Mouse (Mus musculus) gastrocnemius, postnatal 14 days (tissue): ENCODE results near the gene Pcnx. TPM values are rescaled to one million over a fixed set of nuclear protein-coding genes. Genes with fewer than 3 reads are reported as not detected.
A peak's percentile ranks its signal among the peaks of the same experiment; 100 is the strongest.

ENCODE experiments used
- DNase-seq: peaks from one replicate; pipeline ENCODE4 v3.0.0; 2021; ENCODE audit warnings: mixed read lengths
- intact Hi-C: fragments of 180-260 bp; cut with DNase I; formaldehyde crosslinking; loops from one replicate; pipeline ENCODE4 v1.15.1; 2025; ENCODE audit warnings: low total_unique reads
- total RNA-seq, 2 experiments: library from RNA; stranded (reverse); gene quantifications; 2 replicates each; pipeline ENCODE4 v1.2.3; 2021

Pcnx gene
- total RNA-seq, 2 experiments from 2014 or later, result 36.0 to 37.4 TPM

- DNase-seq, result no peak
- intact Hi-C loops, result no loop called here
Observed at GRCm38 (mm10) chr12:81884983-81885382, 25.2 kb downstream of the Pcnx start.

- no peak for DNase-seq
- intact Hi-C loops, result no loop called here
Observed at GRCm38 (mm10) chr12:81885982-81886381, 26.2 kb downstream of the Pcnx start.

- DNase-seq, result no peak
- intact Hi-C loops, result no loop called here
Observed at GRCm38 (mm10) chr12:81888954-81889353, 29.1 kb downstream of the Pcnx start.

- DNase-seq, result no peak
- intact Hi-C loops, result no loop called here
Observed at GRCm38 (mm10) chr12:81891946-81892345, 32.1 kb downstream of the Pcnx start.

GRCm38 (mm10) chr12:81894311-81894710 lies 34.5 kb downstream of the Pcnx start:
- intact Hi-C loops, result no loop called here
- no peak for DNase-seq

- intact Hi-C loops, result no loop called here
Observed at GRCm38 (mm10) chr12:81895986-81896385, 36.2 kb downstream of the Pcnx start.

GRCm38 (mm10) chr12:81904456-81904855 lies 44.6 kb downstream of the Pcnx start:
- DNase-seq, result no peak
- intact Hi-C loops, result no loop called here

More at GRCm38 (mm10) chr12:81895986-81896385, 36.2 kb downstream of the Pcnx start:
- no peak for DNase-seq

GRCm38 (mm10) chr12:81905865-81906264 lies 46.0 kb downstream of the Pcnx start:
- no peak for DNase-seq
- intact Hi-C loops, result loop anchor here (5.0 kb wide), 1 partner anchor 39 kb away; no protein-coding TSS in a partner anchor

GRCm38 (mm10) chr12:81907741-81908357 lies 48.0 kb downstream of the Pcnx start:
- intact Hi-C loops, result loop anchor here (5.0 kb wide), 1 partner anchor 41 kb away; no protein-coding TSS in a partner anchor
- no peak for DNase-seq

- no peak for DNase-seq
- intact Hi-C loops, result no loop called here
Observed at GRCm38 (mm10) chr12:81910439-81910838, 50.6 kb downstream of the Pcnx start.

- DNase-seq, result peak; percentile 64
- intact Hi-C loops, result loop anchor here (2.0 kb wide), 1 partner anchor 119 kb away; no protein-coding TSS in a partner anchor
Observed at GRCm38 (mm10) chr12:81915176-81915950, 55.5 kb downstream of the Pcnx start.

- DNase-seq, result no peak
- intact Hi-C loops, result no loop called here
Observed at GRCm38 (mm10) chr12:81918346-81918745, 58.5 kb downstream of the Pcnx start.

GRCm38 (mm10) chr12:81918886-81919285 lies 59.1 kb downstream of the Pcnx start:
- intact Hi-C loops, result no loop called here
- no peak for DNase-seq

GRCm38 (mm10) chr12:81920027-81920426 lies 60.2 kb downstream of the Pcnx start:
- no peak for DNase-seq
- intact Hi-C loops, result no loop called here

GRCm38 (mm10) chr12:81920614-81921013 lies 60.8 kb downstream of the Pcnx start:
- DNase-seq, result no peak
- intact Hi-C loops, result no loop called here

GRCm38 (mm10) chr12:81921785-81922184 lies 62.0 kb downstream of the Pcnx start:
- intact Hi-C loops, result no loop called here
- no peak for DNase-seq

GRCm38 (mm10) chr12:81922838-81923237 lies 63.0 kb downstream of the Pcnx start:
- intact Hi-C loops, result no loop called here
- no peak for DNase-seq

GRCm38 (mm10) chr12:81927163-81927562 lies 67.3 kb downstream of the Pcnx start:
- DNase-seq, result no peak
- intact Hi-C loops, result no loop called here

- DNase-seq, result no peak
- intact Hi-C loops, result no loop called here
Observed at GRCm38 (mm10) chr12:81927643-81928381, 68.0 kb downstream of the Pcnx start.

GRCm38 (mm10) chr12:81928382-81928770 lies 68.6 kb downstream of the Pcnx start:
- intact Hi-C loops, result no loop called here
- DNase-seq, result no peak
